ENCODE assay signal across 8 mouse cellular contexts in genomic region chr13:101801372-101802186, GRCm38 (mm10). TPM values are rescaled to one million over a fixed set of nuclear protein-coding genes. Genes with fewer than 3 reads are reported as not detected.
DNase-seq lines count a peak whose midpoint lies in the region; ATAC-seq lines count a peak whose summit lies in the region.

No protein-coding gene starts in this region.

- no peaks in the 10 kb centered on the region for H3K9me3 ChIP-seq in forebrain, embryonic 16.5 days (ENCODE audit: control insufficient read depth, low read length)
- H3K9me3 ChIP-seq in liver, embryonic 13.5 days (replicated peaks), result no peaks in the 10 kb centered on the region

- peak overlapping the region; percentile 72 for H3K9ac ChIP-seq in forebrain, embryonic 16.5 days (replicated peaks; ENCODE audit: low read depth, low read length)
- H3K9ac ChIP-seq in liver, embryonic 13.5 days, result peak overlapping the region; percentile 53; the same call in 1 of the 2 replicates

- WGBS in forebrain, embryonic 16.5 days, result 1% methylated on average over 39 of the region's 41 CpGs
- 4% methylated on average over 41 of the region's 41 CpGs for WGBS in liver, embryonic 13.5 days (ENCODE audit: insufficient replicate concordance)

- H3K27ac ChIP-seq in forebrain, embryonic 16.5 days (ENCODE audit: low read length), result peak overlapping the region; percentile 67
- no peak overlapping the region for H3K27ac ChIP-seq in liver, embryonic 13.5 days

- peaks cover 9% of the 10 kb centered on the region for H3K4me1 ChIP-seq in forebrain, embryonic 16.5 days (replicated peaks; ENCODE audit: control insufficient read depth, insufficient read depth, low read length)
- peaks cover 22% of the 10 kb centered on the region for H3K4me1 ChIP-seq in liver, embryonic 13.5 days (replicated peaks)

- intact Hi-C loops in heart, postnatal 14 days (cut with DNase I), result no loop called here

- no peaks in the 10 kb centered on the region for H3K27me3 ChIP-seq in forebrain, embryonic 16.5 days (replicated peaks; ENCODE audit: control insufficient read depth, insufficient read depth, low read length)
- peaks cover 57% of the 10 kb centered on the region for H3K27me3 ChIP-seq in liver, embryonic 13.5 days

- ATAC-seq in forebrain, embryonic 16.5 days, result peak; percentile 87
- 0 out of 2 replicates have a peak, but pooled peaks have one; percentile 26 for ATAC-seq in liver, embryonic 13.5 days (ENCODE audit: low read depth)

- peak; percentile 11 to 35 for DNase-seq in CD8-positive naive resting alpha-beta T cell, adult 2 months (ENCODE audit: low read depth in 2 of 2, low spot score in 2 of 2)
- DNase-seq in cerebellum, adult 11-12 months, result peak; percentile 45
- peak; percentile 70 to 71 for DNase-seq in heart, postnatal 14 days
- DNase-seq in kidney, postnatal 4 days, result peak; percentile 72 to 83
- peak; percentile 14 for DNase-seq in liver, embryonic 13.5 days
- DNase-seq in natural killer cell, adult 2 months (ENCODE audit: low spot score in 2 of 2), result peak; percentile 48 to 52
- peak; percentile 67 for DNase-seq in testis, postnatal 10 days (ENCODE audit: low spot score)

- H3K4me2 ChIP-seq in forebrain, embryonic 16.5 days (ENCODE audit: low read length), result peak overlapping the region; percentile 82
- peak overlapping the region; percentile 64 for H3K4me2 ChIP-seq in liver, embryonic 13.5 days

- peak overlapping the region; percentile 44 for H3K4me3 ChIP-seq in forebrain, embryonic 16.5 days (replicated peaks; ENCODE audit: low read length)
- peak overlapping the region; percentile 50 for H3K4me3 ChIP-seq in liver, embryonic 13.5 days (replicated peaks)

- H3K36me3 ChIP-seq in forebrain, embryonic 16.5 days (ENCODE audit: control insufficient read depth, insufficient read depth), result no peaks in the 10 kb centered on the region
- no peaks in the 10 kb centered on the region for H3K36me3 ChIP-seq in liver, embryonic 13.5 days

RNA-seq across cellular contexts. Expression of gene Pik3r1, which starts 33.6 kb away (rescaled TPM):
- polyA plus RNA-seq in forebrain, embryonic 16.5 days (2015; fragmentation: Nextera tagmentation; extraction: Ambion mirVana), result 36.4 and 42.7 TPM in 2 replicates
- total RNA-seq in heart, postnatal 14 days (2021), result 100 to 1,000 TPM in 1 of 2 experiments, 10 to 100 TPM in 1; 99.1 to 106 TPM
- 18.0 and 20.7 TPM in 2 replicates for polyA plus RNA-seq in liver, embryonic 13.5 days (2015; fragmentation: Nextera tagmentation; extraction: Ambion mirVana)

Comparison
In these comparisons a context has a peak if more than half of its experiments do, and no peak if none do; other contexts are left out.
1. DNase-seq: peak in every context shown above with its lines; median percentile 78 in kidney, postnatal 4 days; 70 in heart, postnatal 14 days; 67 in testis, postnatal 10 days; 50 in natural killer cell, adult 2 months; 45 in cerebellum, adult 11-12 months; 23 in CD8-positive naive resting alpha-beta T cell, adult 2 months; 14 in liver, embryonic 13.5 days.